Mouse (Mus musculus) ZHBTc4 (cell line): ENCODE measurements at regions not wholly inside any gene's neighbourhood (a gene's known extent, or its start where the extent isn't known, plus 50 kb on each side); places are given as distances from the start of the nearest gene placed in this dataset.
A peak's percentile ranks its signal among the peaks of the same experiment; 100 is the strongest.

ENCODE experiments used
- DNase-seq: peaks from one replicate; pipeline ENCODE4 v3.0.0-alpha.2; 2011; ENCODE audit warnings: low read depth, low spot score

GRCm38 (mm10) chr8:97477098-97477457 lies 1588.7 kb upstream of the Got2 start:
- DNase-seq: no peak

- no peak for DNase-seq
These were observed 1588.2 kb upstream of the Got2 start for GRCm38 (mm10) chr8:97476430-97477097.

- DNase-seq: no peak
These were observed 1585.0 kb upstream of the Got2 start for GRCm38 (mm10) chr8:97473326-97473725.

GRCm38 (mm10) chr8:97461478-97461877 lies 1573.1 kb upstream of the Got2 start:
- DNase-seq: no peak

GRCm38 (mm10) chr8:97447696-97448095 lies 1559.3 kb upstream of the Got2 start:
- no peak for DNase-seq

GRCm38 (mm10) chr8:97441483-97441882 lies 1553.1 kb upstream of the Got2 start:
- DNase-seq: no peak

- DNase-seq: no peak
These were observed 1545.2 kb upstream of the Got2 start for GRCm38 (mm10) chr8:97433584-97433983.

- no peak for DNase-seq
These were observed 1543.1 kb upstream of the Got2 start for GRCm38 (mm10) chr8:97431467-97431866.

- DNase-seq: no peak
These were observed 1534.0 kb upstream of the Got2 start for GRCm38 (mm10) chr8:97422331-97422730.

GRCm38 (mm10) chr8:97414742-97415141 lies 1526.4 kb upstream of the Got2 start:
- no peak for DNase-seq

- DNase-seq: peak; percentile 45
These were observed 1515.0 kb upstream of the Got2 start for GRCm38 (mm10) chr8:97403308-97403707.

- DNase-seq: no peak
These were observed 1509.0 kb upstream of the Got2 start for GRCm38 (mm10) chr8:97397327-97397719.

- DNase-seq: peak; percentile 50
These were observed 1508.4 kb upstream of the Got2 start for GRCm38 (mm10) chr8:97396634-97397326.

- DNase-seq: no peak
These were observed 1501.3 kb upstream of the Got2 start for GRCm38 (mm10) chr8:97389651-97390050.

GRCm38 (mm10) chr8:97389149-97389548 lies 1500.8 kb upstream of the Got2 start:
- no peak for DNase-seq

GRCm38 (mm10) chr8:97374911-97375771 lies 1486.8 kb upstream of the Got2 start:
- no peak for DNase-seq

- DNase-seq: no peak
These were observed 1458.3 kb upstream of the Got2 start for GRCm38 (mm10) chr8:97346630-97347029.

GRCm38 (mm10) chr8:97315497-97315896 lies 1427.2 kb upstream of the Got2 start:
- no peak for DNase-seq

GRCm38 (mm10) chr8:97308304-97308703 lies 1420.0 kb upstream of the Got2 start:
- peak; percentile 17 for DNase-seq

GRCm38 (mm10) chr8:97270582-97270981 lies 1382.2 kb upstream of the Got2 start:
- DNase-seq: no peak

GRCm38 (mm10) chr8:97260964-97261363 lies 1372.6 kb upstream of the Got2 start:
- DNase-seq: no peak

GRCm38 (mm10) chr8:97254169-97254568 lies 1365.8 kb upstream of the Got2 start:
- no peak for DNase-seq
